Mouse (Mus musculus) telencephalon, adult 2 months (tissue): ENCODE data around the gene Rnf5.

Source experiments
- DNase-seq: peaks from one replicate; pipeline ENCODE4 v3.0.0-alpha.2; 2011; ENCODE audit warnings: low read depth, low spot score

Gene Rnf5

DNA sequence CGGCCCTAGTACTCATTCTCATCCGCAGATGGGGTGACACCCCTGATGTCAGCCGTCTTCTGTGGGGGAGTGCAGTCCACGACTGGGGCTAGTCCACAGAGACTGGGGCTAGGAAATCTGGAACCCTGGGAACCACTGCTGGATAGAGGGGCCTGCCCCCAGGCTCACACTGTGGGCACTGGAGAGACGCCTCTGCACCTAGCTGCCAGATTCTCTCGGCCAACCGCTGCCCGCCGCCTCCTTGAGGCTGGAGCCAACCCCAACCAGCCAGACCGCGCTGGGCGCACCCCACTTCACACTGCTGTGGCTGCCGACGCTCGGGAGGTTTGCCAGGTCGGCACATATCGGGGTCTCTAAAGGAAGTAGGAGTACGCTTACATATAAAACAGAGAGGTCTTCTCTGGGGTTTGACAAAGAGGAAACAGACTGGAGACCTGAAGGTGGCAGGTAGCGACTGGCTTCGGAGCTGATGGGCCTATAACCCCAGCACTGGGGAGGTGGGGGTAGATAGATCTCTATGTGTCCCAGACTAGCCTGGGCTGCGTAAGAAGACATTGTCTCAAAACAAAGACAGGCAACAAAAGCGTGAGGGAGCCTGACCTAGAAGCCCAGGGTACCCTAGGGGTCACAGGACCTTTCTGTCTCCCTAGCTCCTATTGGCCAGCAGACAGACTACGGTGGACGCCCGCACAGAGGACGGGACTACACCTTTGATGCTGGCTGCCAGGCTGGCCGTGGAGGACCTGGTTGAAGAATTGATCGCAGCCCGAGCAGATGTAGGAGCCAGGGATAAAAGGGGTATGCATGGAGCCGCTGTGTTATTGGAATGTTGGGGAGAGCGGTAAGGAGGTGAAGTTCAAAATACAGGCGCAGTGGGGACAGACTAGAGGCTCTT, 17.4 kb downstream of the Rnf5 start:
- DNase-seq = no peak

DNA sequence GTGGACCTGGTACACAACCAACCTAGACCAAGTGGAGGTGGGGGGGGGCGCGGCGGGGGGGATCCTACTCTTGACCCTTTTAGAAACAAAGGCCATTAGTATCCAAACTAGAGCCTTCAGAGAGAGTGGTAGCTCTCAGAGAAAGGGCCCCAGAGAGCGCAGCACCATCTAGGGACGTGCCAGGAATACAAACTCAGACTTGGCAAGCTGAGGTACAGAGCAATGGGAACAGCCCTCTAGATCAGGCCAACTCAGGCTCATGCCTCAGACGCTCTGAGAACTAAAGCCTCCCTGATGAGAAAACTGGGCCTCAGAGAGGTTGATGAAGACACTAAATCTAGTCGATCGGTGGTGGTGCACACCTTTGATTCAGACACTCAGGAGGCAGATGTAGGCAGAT, 18.4 kb downstream of the Rnf5 start:
- DNase-seq = no peak

DNA sequence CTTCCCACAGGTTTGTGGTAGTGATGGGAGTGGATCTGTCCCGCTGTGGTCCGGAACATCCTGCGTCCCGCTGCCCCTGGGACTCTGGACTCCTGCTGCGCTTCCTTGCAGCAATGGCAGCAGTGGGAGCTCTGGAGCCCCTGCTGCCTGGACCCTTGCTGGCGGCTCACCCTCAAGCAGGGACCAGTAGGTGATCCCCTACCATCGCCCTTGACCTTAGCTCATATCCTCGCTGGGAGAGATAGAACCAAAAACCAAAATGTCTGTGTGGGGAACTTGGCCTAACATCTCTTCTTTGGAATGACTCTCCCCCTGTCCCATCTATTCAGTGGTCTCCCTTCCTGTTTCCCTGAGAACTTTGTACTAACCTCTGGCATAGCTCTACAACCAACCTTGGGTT, 19.7 kb downstream of the Rnf5 start:
- DNase-seq = no peak

DNA sequence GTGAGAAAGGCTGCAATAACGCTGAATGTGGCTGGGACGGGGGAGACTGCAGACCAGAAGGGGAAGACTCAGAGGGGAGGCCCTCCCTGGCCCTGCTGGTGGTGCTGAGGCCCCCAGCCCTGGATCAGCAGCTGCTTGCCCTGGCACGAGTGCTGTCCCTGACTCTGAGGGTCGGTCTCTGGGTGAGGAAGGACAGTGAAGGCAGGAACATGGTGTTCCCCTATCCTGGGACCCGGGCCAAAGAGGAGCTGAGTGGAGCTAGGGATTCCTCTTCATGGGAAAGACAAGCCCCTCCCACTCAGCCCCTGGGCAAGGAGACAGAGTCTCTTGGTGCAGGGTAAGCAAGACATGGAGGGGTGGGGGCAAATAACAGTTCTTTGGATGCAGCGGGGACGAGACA, 20.1 kb downstream of the Rnf5 start:
- no peak for DNase-seq

DNA sequence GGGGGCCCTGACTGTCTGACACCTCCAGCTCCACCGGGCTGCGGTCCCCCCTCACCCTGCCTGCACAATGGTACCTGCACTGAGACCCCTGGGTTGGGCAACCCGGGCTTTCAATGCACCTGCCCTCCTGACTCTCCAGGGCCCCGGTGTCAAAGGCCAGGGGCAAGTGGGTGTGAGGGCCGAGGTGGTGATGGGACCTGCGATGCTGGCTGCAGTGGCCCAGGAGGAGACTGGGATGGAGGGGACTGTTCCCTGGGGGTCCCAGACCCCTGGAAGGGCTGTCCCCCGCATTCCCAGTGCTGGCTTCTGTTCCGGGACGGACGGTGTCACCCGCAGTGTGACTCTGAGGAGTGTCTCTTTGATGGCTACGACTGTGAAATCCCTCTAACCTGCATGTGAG, 21.0 kb downstream of the Rnf5 start:
- no peak for DNase-seq

DNA sequence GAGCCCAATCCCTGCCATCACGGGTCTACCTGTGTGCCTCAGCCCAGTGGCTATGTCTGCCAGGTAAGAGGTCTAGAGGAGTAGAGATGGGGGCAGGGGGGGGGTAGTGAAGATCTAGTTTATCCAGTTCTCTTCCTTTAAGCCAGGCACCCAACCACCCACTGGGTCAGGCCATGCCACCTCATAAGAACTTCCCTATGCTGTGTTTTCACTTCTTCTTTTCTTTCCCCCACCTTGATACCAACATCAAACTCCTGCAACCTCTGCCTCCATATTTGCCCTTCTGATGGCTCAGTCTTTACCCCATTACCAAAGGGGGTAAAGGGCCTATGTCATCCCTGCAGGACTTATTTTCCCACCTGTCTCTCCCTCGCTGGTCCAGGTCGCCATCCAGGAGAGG, 25.4 kb downstream of the Rnf5 start:
- no peak for DNase-seq

DNA sequence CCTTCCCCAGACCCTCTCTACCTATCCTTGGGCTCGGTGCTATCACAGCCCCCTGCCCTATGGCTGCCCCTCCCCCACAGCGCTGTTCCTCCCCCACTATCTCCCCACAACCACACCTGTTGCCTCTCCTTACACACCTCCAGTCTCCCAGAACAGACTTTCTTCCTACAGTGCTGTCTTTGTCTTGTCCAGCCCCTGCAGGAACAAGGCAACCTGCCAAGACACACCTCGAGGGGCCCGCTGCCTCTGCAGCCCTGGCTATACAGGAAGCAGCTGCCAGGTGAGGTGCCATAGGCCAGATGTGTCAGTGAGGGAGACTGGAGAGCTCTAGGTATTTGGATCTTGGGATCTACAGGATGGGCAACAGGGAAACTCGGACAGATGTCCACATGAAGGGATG, 26.9 kb downstream of the Rnf5 start:
- DNase-seq = no peak

DNA sequence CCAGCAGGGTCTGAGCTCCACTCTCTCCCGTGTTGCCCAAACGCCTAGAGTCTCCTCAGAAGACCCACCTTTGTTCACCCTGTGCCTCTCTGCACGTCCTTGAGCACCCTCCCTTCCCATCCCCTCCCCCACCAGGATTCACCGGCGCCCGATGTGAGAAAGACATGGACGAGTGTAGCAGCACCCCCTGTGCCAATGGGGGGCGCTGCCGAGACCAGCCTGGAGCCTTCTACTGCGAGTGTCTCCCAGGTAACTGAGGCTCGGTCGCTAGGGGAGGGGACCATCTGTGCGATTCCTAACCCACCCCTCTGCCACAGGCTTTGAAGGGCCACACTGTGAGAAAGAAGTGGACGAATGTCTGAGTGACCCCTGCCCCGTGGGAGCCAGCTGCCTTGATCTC, 31.1 kb downstream of the Rnf5 start:
- no peak for DNase-seq

DNA sequence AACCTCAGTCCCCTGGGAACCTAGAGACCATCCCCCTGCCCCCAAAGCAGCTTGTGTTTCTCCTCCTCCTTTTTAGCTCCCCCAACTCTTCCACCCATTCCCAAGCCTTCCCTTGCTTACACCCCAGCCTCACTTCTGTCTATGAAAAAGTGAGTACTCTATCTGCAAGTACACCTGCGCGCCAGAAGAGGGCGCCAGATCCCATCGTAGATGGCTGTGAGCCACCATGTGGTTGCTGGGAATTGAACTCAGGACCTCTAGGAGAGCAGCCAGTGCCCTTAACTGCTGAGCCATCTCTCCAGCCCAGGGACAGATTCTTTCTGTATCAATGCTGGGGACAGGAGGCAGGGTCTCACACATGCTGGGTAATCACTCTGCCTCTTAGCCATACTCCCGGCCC, 31.6 kb downstream of the Rnf5 start:
- no peak for DNase-seq

DNA sequence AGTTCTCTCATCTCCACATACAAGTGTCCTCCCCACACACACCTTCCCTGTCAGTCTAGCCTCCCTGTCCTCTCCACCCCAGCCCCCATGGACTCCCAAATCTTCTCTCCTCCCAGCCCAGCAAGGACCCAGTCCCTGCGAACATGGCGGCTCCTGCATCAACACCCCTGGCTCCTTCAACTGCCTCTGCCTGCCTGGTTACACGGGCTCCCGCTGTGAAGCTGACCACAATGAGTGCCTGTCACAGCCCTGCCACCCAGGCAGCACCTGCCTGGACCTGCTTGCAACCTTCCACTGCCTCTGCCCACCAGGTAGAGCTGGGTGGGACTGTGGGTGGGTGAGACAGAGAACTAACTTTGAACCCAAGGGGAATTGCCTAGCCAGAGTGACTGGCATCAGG, 33.6 kb downstream of the Rnf5 start:
- DNase-seq = no peak

DNA sequence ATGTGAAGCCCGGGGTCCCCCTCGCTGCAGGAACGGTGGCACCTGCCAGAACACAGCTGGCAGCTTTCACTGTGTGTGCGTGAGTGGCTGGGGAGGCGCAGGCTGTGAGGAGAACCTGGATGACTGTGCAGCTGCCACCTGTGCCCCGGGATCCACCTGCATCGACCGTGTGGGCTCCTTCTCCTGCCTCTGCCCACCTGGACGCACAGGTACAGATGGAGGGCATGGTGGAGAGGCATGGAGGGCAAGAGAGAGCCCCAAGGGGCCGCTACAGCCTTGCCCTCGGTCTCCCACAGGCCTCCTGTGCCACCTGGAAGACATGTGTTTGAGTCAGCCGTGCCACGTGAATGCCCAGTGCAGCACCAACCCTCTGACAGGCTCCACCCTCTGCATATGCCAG, 35.1 kb downstream of the Rnf5 start:
- no peak for DNase-seq

DNA sequence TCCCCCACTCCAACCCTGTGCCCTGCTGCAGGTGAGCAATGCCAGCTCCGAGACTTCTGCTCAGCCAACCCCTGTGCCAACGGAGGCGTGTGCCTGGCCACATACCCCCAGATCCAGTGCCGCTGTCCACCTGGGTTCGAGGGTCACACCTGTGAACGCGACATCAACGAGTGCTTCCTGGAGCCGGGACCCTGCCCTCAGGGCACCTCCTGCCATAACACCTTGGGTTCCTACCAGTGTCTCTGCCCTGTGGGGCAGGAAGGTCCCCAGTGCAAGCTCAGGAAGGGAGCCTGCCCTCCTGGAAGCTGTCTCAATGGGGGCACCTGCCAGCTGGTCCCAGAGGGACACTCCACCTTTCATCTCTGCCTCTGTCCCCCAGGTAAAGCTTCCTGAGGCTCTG, 36.2 kb downstream of the Rnf5 start:
- DNase-seq = no peak

DNA sequence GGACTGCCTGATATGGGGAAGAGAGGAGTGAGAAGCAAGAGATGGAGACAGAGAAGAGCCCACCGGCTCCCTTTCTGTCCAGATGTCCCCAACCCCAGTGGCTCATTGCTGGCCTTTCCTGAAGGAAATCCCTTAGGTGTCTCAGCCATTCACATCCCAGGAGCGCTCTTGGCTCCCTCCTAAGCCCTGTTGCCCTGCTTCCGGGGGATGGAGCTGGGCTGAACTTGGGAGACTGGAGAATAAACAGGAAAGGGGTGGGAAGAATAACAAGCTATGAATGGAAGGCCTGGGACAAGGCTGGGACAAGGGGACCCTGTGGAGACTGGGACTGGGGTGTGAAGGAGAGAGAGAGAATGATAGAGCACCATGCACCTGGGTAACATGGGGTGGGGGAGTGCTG, 38.7 kb downstream of the Rnf5 start:
- DNase-seq = no peak

DNA sequence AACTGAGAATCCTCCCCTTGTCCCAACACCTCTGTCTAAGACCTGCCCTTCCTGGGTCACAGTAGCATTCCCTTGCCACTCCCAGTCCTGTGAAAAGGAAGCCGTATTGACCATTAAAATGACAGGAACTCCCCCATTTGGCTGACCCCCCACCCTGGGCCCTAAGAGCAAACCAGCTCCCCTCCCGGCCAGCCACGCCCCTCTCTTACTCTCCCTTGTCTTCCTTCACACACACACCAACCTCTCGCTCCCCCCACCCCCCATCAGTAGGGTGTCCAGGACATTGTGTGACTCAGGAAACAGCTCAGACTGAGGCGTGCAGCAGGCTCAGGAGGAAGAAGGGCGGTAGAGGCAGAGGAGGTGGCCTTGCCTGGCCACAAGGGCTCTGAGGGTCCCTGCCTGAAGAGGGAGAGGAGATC, 39.5 kb downstream of the Rnf5 start, which contains the start of gene Notch4:
TSS of gene Notch4 (plus strand) at position 266 of the 419 bp plus-strand sequence.
- no peak for DNase-seq

DNA sequence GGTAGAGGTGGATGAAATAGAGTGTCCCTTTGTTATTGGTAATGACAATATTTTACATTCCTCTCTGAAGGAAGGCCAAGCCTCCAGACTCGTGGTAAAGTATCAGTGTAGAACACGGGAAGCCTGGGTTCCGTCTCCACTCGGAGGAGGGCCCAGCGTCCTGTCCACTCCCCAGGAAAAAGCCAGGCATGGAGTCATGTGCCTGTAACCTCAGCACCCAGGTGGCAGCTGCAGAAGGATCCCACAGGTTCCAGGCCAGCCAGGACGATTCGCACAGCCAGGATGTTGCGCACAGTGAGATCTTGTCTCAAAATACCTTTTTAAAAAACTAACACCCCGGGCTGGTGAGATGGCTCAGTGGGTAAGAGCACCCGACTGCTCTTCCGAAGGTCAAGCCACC, 40.1 kb downstream of the Rnf5 start:
- no peak for DNase-seq

DNA sequence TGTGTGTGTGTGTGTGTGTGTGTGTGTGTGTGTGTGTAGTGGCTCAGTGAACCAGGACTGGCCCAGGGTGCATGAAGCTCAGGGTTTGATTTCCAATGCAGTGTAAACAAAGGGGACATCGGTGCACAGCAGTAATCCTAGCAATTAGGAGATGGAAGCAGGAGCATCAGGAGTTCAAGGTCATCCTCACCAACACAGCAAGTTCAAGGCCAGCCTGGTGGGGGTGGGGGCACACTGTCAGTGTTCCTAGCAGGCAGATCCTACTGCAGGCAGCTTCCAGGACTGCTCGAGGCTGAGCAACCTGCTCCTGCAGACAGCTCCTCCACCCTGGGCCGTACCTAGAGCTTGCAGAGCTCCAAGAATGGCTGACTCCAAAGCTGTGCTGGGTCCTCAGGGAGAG, 40.9 kb downstream of the Rnf5 start:
- DNase-seq = no peak

DNA sequence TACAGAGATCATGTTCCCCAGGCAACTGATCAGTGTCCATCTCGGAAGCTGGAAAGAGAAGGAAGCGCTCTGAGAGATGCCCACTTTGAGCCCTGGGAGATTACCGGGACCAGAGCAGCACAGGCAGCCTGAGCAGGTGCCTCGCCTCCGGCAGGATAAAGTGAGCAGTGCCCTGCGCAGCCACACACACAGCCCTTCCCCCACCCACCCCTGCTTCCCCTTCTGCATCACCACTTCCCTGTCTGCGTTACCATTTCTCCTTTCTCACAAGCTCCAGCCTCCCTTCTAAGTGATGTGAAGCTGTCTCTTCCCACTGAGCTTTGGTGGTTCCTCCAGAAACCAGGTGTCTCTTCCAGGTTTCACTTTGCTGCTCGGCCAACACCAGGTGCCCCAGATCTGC, 42.3 kb downstream of the Rnf5 start:
- no peak for DNase-seq

DNA sequence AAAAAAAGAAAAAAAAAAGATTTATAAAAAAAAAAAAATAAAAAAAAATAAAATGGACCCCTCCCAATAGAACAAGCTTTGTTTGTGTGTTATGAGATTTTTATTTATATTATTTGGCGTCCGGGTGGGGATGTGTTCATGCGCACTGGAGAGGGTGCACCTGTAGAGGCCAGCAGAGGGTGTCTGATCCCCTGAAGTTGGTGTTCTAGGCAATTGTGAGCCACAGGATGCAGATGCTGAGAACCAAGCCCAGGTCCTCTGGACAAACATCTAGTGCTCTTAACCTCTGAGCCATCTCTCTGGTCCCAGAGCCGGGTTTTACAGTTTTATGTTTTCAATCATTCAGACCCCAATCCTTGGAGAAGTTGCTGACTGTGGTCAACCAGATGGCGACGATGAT, 43.1 kb downstream of the Rnf5 start:
- DNase-seq = no peak

DNA sequence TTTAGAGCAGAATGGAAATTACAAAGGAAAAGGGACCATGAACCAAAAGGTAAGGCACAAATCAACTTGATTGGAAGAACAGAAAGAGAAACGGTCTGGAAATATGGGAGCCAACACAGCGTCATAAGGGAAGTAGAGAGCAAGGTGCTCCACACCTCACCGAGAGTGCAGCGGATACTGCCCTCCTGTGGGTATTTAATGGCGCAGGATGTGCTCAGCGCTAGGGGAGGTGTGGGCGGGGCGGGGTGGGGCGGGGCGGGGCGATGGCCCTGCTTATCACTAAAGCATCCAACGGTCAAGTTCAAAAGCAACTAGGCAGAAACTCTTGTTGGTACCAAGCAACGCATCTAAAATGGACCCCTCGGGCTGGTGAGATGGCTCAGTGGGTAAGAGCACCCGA, 43.6 kb downstream of the Rnf5 start:
- DNase-seq = no peak

DNA sequence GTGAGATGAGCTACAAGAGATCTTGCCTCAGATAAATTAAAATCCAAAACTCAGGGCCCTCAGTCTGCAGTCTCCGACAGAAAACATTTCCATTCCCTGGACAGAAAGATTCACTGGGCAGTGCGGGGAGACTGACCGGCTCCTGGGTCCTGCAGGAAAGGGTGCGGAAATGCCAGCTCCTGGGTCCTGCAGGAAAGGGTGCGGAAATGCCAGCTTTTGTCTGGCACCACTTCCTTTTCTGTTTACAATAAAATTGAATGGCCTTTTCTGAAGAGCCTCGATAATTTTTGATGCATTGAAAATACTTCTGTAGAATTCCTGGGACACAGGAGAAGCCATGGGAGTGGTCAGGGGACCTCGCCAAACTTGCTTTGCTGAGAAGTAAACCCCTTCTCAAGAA, 44.4 kb downstream of the Rnf5 start:
- no peak for DNase-seq

DNA sequence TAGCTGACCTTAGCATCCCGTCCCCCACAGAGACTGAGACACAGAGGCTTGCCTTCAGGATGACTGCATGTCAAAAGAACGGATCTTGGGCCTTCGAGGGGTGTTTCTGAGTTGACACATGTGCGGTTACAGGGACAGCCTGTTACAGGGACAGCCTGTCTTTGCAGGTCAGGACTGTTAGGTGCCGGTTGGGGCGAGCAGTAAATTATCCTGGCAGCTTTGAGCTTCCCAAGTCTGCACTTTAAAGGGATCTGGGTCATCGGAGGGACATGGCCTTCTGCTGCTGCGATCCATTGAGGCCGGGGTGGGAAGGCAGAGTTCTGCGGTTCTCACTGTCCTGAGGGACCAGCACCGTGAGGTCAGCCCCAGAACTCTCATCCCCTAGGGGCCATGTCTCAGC, 46.1 kb downstream of the Rnf5 start:
- no peak for DNase-seq

DNA sequence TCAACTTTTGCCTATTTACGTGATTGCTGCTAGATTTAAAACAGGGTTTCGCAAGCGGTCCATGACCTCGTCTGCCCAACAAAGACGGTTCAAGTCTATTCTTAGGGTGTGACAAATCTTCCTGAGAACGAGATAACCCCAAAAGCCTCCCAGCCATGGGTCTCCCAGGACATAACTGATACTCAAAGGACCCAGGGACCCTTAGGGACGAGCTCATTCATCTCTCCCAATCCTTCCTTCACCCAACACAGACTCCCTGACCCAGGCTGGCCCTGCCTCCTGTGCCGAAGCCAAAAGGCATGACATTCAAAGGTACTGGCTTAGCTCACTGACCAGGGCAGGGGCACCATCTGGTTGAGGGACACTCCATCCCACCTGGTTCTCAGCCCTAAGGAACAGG, 47.1 kb downstream of the Rnf5 start:
- no peak for DNase-seq

DNA sequence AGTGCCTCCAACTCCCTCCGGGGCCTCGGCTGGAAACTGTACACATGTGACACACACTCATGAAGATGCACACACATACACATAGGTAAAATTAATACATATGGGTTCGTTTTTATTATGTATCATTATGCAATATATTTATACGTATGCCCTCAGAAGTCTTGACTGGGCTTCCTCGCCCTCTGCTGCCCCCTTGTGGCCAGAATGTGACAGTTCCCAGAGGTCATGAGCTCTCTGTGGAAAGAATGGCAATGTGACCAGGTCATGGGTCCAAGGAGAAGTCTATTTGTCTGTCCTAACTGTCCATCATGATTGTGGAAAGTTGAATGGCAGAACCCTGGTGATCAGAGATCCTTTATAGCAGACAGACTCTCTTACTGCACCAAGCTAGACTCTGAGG, 48.0 kb downstream of the Rnf5 start:
- no peak for DNase-seq
